Mouse (Mus musculus) neutrophil, adult 5-6 weeks (primary cell): ENCODE results near the gene Gas2. TPM values are rescaled to one million over a fixed set of nuclear protein-coding genes. Genes with fewer than 3 reads are reported as not detected.

Experiments used
- ATAC-seq: fragments of 151-379, 151-347 bp; 2 replicates; pipeline ENCODE4 v1.8.0; 2017; ENCODE audit warnings: mild to moderate bottlenecking, moderate TSS enrichment; ENCODE audit not compliant: insufficient number of reproducible peaks, poor library complexity, low FRiP score, severe bottlenecking; ENCODE audit errors: extremely low read depth
- total RNA-seq: library from RNA; stranded (forward); fragments of 200-1000 nt; gene quantifications from 2 replicates; pipeline ENCODE4 v1.2.3, GENCODE M21; 2017

Gas2 gene
- total RNA-seq, result 0.98 and 2.8 TPM in 2 replicates

DNA sequence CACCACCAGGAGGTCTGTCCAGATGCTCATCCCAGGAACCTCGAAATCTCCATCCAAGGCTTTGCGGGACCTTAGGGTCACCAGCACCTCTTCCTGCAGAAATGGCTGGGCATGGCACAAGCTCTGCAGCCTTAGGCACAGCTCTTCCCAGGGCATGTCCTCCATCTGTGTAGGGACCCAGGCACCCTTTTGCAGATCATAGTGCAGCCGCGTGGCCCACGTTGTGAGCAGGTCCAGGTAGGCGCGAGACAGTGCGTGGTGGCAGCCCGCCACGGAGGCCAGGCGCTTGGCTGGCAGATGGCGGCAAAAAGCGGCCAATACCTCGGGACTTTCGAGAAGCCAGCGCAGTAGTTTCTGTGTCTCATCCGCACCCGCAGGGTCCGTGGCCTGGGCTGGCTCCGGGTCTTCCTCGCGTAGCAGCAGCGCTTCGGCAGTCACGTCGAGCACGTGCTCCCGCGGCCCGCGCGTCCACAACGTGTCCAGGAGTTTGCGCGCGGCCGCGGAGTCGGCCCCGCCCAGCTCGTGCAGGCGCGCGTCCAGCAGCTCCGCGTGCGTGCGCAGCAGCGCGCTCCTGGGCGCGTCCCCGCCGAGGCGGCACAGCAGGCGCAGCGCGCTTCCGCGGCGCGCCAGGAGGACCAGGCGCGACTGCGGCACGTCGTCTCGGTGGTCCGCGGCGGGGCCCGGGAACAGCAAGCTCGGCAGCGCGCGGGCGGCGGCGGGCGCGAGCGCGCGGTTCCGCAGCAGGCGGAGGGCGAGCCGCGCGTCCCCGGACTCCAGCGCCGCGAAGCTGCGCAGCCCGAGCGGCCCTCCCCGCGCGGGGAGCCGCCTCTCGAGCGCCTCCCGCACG lies at the start of gene Gas2:
TSS of gene Gas2 (plus strand) at position 766 of the 847 bp plus-strand sequence.
- peak; percentile 36 for ATAC-seq

GRCm38 (mm10) chr7:51815473-51816282 lies 46.1 kb upstream of the Gas2 start:
- ATAC-seq, result no peak

- ATAC-seq, result no peak
Observed at GRCm38 (mm10) chr7:51816283-51816839, 45.5 kb upstream of the Gas2 start.

DNA sequence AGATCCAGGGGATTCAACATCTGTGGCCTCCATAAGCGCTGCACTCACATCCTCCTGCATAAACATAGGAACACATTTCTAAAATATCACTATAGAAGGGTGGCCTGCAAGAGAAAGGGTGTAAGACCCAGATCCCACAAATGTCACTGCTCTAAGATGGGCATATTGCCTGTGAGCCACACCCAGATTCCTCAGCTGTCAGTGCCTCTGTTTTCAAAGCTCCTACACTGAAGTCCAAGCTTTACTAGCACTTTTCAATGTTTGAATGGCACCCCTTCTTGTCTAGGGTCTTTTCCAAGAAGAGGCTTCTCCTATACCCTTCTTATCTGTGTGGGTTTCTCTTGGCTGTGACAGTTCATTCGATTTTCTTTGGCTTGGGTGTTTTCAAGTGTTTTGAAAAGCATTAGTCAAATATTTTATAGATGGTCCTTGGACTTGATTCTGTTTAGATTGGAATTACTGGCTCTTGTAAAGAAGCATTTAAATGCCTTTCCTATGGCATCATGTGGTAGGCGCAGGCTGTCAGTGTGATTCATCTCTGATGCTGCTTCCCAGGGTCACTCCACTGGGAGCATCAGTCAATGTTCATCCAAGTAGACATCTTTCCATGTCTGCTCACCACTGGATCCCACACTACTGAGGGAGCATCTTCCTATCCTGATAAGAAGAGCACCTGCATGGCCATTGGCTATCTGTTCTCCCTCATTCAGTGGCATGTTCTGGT lies 43.4 kb upstream of the Gas2 start:
- no peak for ATAC-seq

- ATAC-seq, result no peak
Observed at GRCm38 (mm10) chr7:51819891-51820290, 41.9 kb upstream of the Gas2 start.

DNA sequence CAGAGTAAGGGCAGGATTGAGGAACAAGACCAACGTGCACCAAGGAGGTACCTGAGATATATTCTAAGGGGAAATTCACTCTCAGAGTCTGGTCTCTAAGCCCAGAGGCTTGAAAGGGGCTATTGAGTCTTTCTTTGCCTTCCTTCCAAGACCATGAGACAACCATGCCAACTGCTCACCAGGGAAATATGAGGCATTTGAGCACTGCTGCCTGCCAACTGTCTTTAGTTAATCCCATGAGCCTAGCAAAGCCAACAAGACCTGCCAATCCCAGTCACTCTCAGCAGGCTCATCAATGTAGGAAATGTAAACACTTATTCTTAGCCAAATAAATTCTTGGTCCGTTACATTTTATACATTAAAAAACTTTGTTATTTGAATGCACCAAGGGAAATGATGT lies 40.3 kb upstream of the Gas2 start:
- no peak for ATAC-seq

GRCm38 (mm10) chr7:51823562-51824338 lies 38.1 kb upstream of the Gas2 start:
- no peak for ATAC-seq

DNA sequence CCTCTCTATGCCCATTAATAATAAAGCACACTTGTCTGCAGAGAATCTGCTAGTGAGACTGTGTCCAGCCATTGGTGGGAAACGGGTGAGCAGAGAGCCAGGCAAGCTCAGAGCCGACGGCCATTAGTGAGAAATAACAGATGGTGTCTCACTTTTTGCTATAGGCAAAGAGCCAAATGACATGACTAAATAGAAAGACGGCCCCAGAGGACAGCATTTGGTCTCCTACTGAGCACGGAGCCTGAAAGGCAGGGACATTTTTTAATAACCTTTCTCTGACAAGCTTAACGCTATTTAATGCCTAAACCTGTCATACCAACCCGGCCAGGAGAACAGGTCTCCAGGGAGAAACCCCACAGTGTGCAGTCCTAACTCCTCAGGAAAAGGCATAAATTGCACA lies 29.9 kb upstream of the Gas2 start:
- no peak for ATAC-seq

- ATAC-seq, result no peak
Observed at GRCm38 (mm10) chr7:51840515-51840914, 21.3 kb upstream of the Gas2 start.

GRCm38 (mm10) chr7:51850877-51851276 lies 10.9 kb upstream of the Gas2 start:
- no peak for ATAC-seq

GRCm38 (mm10) chr7:51851890-51852507 lies 9.8 kb upstream of the Gas2 start:
- no peak for ATAC-seq

DNA sequence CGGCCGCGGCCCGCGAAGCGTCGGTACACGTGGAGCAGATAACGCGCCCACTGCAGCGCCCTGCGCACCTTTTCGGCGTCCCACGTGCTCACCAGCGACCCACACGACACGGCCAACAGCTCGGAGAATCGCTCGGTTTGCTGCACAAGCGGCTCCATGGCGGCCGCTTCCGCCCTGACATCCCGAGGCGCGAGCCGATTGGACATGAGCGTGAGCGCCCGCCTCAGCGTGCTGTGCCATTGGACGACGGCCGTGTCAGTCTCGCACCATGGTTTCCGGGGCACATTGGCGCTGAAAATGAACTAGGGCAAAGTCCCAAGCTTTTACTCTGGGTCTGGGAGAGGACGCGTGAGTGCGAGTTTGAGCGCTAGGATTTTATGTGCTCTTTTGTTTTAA lies 280 bp downstream of the Gas2 start, which contains the start of gene Fancf:
TSS of gene Fancf (minus strand) at position 171 of the 396 bp plus-strand sequence.
- peak; percentile 99 for ATAC-seq

DNA sequence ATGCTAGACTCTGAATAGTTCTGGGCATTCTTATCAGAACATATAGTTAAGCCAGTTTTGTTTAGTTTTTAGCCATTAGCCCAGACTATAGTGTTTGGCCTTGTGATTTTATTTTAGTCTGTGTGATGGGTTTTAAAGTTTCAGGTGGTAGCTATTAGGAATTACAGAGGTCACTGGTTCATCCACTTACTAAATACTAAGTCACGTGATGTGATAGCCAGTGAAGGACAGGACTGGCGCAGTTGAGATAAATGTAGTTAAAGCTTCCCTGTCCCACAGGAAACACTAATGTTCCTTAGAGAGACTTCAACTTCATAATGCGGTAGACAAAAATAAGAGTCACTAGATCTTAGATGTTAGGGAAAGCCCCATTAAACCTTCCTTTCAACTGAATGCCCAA lies 1.0 kb downstream of the Gas2 start:
- no peak for ATAC-seq

- ATAC-seq, result no peak
Observed at GRCm38 (mm10) chr7:51865336-51865735, 3.5 kb downstream of the Gas2 start.

GRCm38 (mm10) chr7:51867983-51868382 lies 6.2 kb downstream of the Gas2 start:
- ATAC-seq, result no peak

DNA sequence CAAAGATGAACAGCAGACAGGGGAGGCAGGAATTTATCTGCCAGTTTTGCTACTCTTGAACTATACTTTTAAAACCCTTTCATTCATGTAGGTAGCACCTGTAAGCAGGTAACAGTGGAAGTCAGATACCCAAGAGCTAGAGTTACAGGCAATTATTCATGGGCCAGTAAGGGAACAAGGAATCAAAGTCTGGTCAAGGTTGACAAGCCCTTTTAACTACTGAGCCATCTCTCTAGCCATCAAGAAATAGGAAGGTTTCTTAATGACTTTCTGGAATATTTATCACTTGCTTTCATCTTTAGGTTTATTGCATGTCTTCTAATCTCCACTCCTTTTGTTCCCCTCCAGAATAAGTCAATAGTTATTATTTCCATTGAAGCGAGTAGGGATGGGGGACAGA lies 10.2 kb downstream of the Gas2 start:
- no peak for ATAC-seq

DNA sequence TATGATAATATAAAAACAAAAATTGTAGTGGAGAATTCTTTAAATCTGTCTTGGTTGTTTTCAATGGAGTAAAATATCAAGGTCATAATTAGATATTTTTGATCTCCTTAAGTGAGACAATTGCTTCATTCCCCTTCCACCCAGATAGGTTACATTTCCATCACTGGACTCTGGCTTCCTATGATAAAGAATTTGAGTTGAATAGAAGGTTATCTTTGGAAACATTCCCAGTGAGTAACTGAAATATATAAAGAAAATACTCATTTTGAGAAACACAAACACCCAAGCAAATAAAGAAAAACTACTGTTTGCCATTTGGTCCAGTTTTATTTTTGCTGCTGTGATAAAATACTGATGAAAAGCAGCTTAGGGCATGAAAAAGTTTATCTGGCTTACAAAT lies 10.8 kb downstream of the Gas2 start:
- no peak for ATAC-seq

DNA sequence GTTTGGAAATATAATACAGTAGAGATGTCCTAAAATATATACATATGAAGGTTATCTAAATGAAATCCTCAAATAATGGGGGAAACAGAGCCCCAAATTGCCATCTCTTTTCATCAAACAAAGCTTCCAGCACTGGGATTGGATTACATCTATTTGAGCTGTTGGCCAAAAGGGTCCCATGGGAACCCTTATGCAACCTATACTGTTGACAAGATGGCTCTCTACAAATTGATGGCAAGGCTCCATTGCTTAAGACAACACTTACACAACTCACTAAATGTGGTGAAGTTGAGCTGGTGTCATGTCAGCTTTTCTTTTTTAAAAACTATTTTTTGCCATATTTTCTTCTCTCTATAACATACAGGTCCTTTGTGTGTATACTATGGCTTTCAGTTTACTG lies 14.5 kb downstream of the Gas2 start:
- no peak for ATAC-seq
